Mouse (Mus musculus): ENCODE data around the gene Hmgb3. TPM values are rescaled to one million over a fixed set of nuclear protein-coding genes. Genes with fewer than 3 reads are reported as not detected.
A peak's percentile ranks its signal among the peaks of the same experiment; 100 is the strongest.

The Hmgb3 gene
- polyA plus RNA-seq, 2 experiments: 167 to 181 TPM

- DNase-seq (ENCODE audit: low spot score) (peak; percentile 6), ATAC-seq (ENCODE audit: low FRiP score, low read depth) (peak; percentile 60)
- 17% methylated on average over 29 of the region's 112 CpGs for WGBS
These were observed 610 bp downstream of the Hmgb3 start for GRCm38 (mm10) chrX:71556115-71556941.

DNA sequence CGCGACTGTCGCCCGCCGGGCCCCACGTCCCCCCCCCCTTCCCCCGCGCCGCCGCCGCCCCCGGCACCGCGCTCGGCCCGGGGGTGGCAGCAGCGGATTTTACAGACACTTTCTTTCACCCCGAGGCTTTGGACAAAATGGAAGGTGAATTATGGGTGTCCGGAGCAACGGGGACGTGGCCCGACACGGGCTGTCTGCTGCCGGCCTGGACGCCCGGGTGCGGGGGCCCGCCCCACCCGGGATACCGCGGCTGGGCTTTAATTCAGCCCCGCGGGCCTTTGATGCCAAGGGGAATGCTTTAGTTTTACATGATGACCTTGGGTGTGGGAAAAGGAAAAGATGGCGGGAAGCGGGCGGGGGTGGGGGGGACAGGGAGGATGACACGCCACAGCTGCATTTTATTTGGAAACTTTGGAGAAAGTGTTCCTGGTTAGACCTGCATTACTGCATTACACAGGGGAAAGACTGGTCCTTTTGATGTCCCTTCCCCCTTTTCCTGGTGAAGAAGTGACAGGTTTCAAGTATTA lies 1.3 kb downstream of the Hmgb3 start:
- ATAC-seq (ENCODE audit: low FRiP score, low read depth) (no peak; the same call in 1 of the 2 replicates), DNase-seq (ENCODE audit: low spot score) (peak; percentile 7)
- H3K9me3 ChIP-seq (ENCODE audit: control insufficient read depth, low read length): no peaks in the 10 kb centered on the region
- no peaks in the 10 kb centered on the region for H3K27me3 ChIP-seq (ENCODE audit: control insufficient read depth, insufficient read depth, low read length)
- WGBS: 10% methylated on average over 22 of the region's 37 CpGs
- H3K4me3 ChIP-seq (replicated peaks; ENCODE audit: low read length): peak overlapping the region; percentile 58
- H3K36me3 ChIP-seq (ENCODE audit: control insufficient read depth, insufficient read depth, low read length): peaks cover 5% of the 10 kb centered on the region; the same call in 1 of the 2 replicates
- no peak for TF ChIP-seq POLR2A (IDR thresholded peaks at IDR 0.05; ENCODE audit: borderline replicate concordance, extremely low read depth, insufficient read depth, insufficient read length)
- H3K9ac ChIP-seq (ENCODE audit: low read depth, low read length, severe bottlenecking): peak overlapping the region; percentile 89
- peak overlapping the region; percentile 41 for H3K4me2 ChIP-seq (replicated peaks; ENCODE audit: low read depth, low read length, severe bottlenecking)
- no peaks in the 10 kb centered on the region for H3K4me1 ChIP-seq (ENCODE audit: control insufficient read depth, insufficient read depth, low read length)
- H3K27ac ChIP-seq (replicated peaks; ENCODE audit: low read depth, low read length): peak overlapping the region; percentile 95

More at GRCm38 (mm10) chrX:71556115-71556941, 610 bp downstream of the Hmgb3 start:
- peak overlapping the region; percentile 95 for H3K27ac ChIP-seq (replicated peaks; ENCODE audit: low read depth, low read length)
- peak overlapping the region; percentile 41 for H3K4me2 ChIP-seq (replicated peaks; ENCODE audit: low read depth, low read length, severe bottlenecking)
- H3K27me3 ChIP-seq (ENCODE audit: control insufficient read depth, insufficient read depth, low read length): no peaks in the 10 kb centered on the region
- H3K9ac ChIP-seq (ENCODE audit: low read depth, low read length, severe bottlenecking): peak overlapping the region; percentile 89
- peak overlapping the region; percentile 58 for H3K4me3 ChIP-seq (replicated peaks; ENCODE audit: low read length)
- TF ChIP-seq POLR2A (IDR thresholded peaks at IDR 0.05; ENCODE audit: borderline replicate concordance, extremely low read depth, insufficient read depth, insufficient read length): no peak
- peaks cover under 1% of the 10 kb centered on the region; the same call in 1 of the 2 replicates for H3K36me3 ChIP-seq (ENCODE audit: control insufficient read depth, insufficient read depth, low read length)
- no peaks in the 10 kb centered on the region for H3K4me1 ChIP-seq (ENCODE audit: control insufficient read depth, insufficient read depth, low read length)
- H3K9me3 ChIP-seq (ENCODE audit: control insufficient read depth, low read length): no peaks in the 10 kb centered on the region

DNA sequence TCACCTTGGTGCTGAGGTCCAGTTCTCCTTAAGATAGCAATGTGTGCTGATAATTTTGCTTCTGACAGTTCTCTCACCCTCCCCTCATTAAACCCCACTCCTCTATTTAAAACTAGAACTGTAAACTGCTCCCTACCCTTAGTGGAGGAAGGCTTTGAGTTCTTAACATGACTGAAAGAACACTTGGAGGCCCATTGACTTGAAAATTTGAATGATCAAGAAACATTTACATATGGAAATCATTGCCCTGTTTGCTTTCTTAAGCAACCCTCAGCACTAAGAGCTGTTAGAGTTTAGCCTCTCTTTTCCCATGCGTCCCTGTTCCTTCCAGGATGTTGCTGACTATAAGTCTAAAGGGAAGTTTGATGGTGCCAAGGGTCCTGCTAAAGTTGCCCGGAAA lies 3.6 kb downstream of the Hmgb3 start:
- ATAC-seq (ENCODE audit: low FRiP score, low read depth) (no peak), DNase-seq (ENCODE audit: low spot score) (no peak)
- Histone ChIP-seq H3K4me1 (ENCODE audit: control insufficient read depth, insufficient read depth, low read length) (no peaks in the 10 kb centered on the region), H3K4me2 (replicated peaks; ENCODE audit: low read depth, low read length, severe bottlenecking) (no peak overlapping the region), H3K27me3 (ENCODE audit: control insufficient read depth, insufficient read depth, low read length) (no peaks in the 10 kb centered on the region), H3K36me3 (ENCODE audit: control insufficient read depth, insufficient read depth, low read length) (peaks cover 5% of the 10 kb centered on the region; the same call in 1 of the 2 replicates), H3K27ac (replicated peaks; ENCODE audit: low read depth, low read length) (no peak overlapping the region), H3K9ac (ENCODE audit: low read depth, low read length, severe bottlenecking) (no peak overlapping the region), H3K9me3 (ENCODE audit: control insufficient read depth, low read length) (no peaks in the 10 kb centered on the region), H3K4me3 (replicated peaks; ENCODE audit: low read length) (no peak overlapping the region)
- 75% methylated on average over 2 of the region's 2 CpGs for WGBS
- TF ChIP-seq POLR2A (IDR thresholded peaks at IDR 0.05; ENCODE audit: borderline replicate concordance, extremely low read depth, insufficient read depth, insufficient read length): no peak

GRCm38 (mm10) chrX:71560796-71561195 lies 5.1 kb downstream of the Hmgb3 start:
- Histone ChIP-seq H3K9ac (ENCODE audit: low read depth, low read length, severe bottlenecking) (no peak overlapping the region), H3K27me3 (ENCODE audit: control insufficient read depth, insufficient read depth, low read length) (no peaks in the 10 kb centered on the region), H3K27ac (replicated peaks; ENCODE audit: low read depth, low read length) (no peak overlapping the region), H3K9me3 (ENCODE audit: control insufficient read depth, low read length) (no peaks in the 10 kb centered on the region), H3K4me1 (ENCODE audit: control insufficient read depth, insufficient read depth, low read length) (no peaks in the 10 kb centered on the region), H3K4me3 (replicated peaks; ENCODE audit: low read length) (no peak overlapping the region), H3K36me3 (ENCODE audit: control insufficient read depth, insufficient read depth, low read length) (peaks cover 5% of the 10 kb centered on the region; the same call in 1 of the 2 replicates), H3K4me2 (replicated peaks; ENCODE audit: low read depth, low read length, severe bottlenecking) (no peak overlapping the region)
- 100% methylated on average over 1 of the region's 1 CpGs for WGBS
- no peak for ATAC-seq (ENCODE audit: low FRiP score, low read depth)
- TF ChIP-seq POLR2A (IDR thresholded peaks at IDR 0.05; ENCODE audit: borderline replicate concordance, extremely low read depth, insufficient read depth, insufficient read length): no peak
- DNase-seq (ENCODE audit: low spot score): no peak

DNA sequence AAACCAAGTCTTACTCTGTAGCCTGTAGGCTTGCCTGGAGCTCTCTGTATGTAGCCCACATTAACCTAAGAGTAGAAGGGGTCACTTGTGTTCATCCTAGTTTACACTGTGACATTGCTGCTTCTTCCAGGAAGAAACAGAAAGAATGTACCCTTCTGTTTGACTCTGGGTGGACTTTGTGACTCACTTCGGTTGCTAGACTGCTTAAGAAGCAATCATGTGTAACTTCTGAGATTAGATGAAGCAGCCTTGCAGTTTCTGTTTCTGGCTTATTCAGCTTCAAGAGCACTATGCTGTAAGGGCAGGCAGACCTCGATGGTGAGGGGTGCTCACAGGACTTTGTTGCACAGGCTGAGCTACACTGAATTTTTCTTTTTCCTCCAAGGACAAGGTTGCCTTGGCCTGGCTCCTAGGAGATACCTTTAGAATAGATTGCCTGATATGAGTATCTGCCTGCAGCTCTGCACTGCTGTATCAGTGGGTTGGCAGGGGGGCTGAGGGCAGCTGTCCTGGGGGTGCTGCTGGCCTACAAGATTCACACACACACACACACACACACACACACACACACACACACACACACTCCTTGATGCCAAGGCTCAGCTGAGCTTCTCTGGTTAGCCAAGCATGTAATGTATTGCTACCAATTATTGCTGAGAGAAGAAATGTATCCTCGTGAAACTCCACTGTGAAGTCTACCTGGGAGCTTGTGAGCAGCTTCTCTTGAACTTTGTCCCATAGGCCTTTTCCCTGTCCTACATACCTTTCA lies 17.6 kb downstream of the Hmgb3 start:
- Histone ChIP-seq H3K9me3 (ENCODE audit: control insufficient read depth, low read length) (no peaks in the 10 kb centered on the region), H3K36me3 (ENCODE audit: control insufficient read depth, insufficient read depth, low read length) (no peaks in the 10 kb centered on the region), H3K4me2 (replicated peaks; ENCODE audit: low read depth, low read length, severe bottlenecking) (no peak overlapping the region), H3K9ac (ENCODE audit: low read depth, low read length, severe bottlenecking) (no peak overlapping the region), H3K4me1 (ENCODE audit: control insufficient read depth, insufficient read depth, low read length) (no peaks in the 10 kb centered on the region), H3K4me3 (replicated peaks; ENCODE audit: low read length) (no peak overlapping the region), H3K27ac (replicated peaks; ENCODE audit: low read depth, low read length) (no peak overlapping the region), H3K27me3 (ENCODE audit: control insufficient read depth, insufficient read depth, low read length) (no peaks in the 10 kb centered on the region)
- no peak for ATAC-seq (ENCODE audit: low FRiP score, low read depth)
- no peak for DNase-seq (ENCODE audit: low spot score)
- no peak for TF ChIP-seq POLR2A (IDR thresholded peaks at IDR 0.05; ENCODE audit: borderline replicate concordance, extremely low read depth, insufficient read depth, insufficient read length)
- 66% methylated on average over 3 of the region's 3 CpGs for WGBS

Data from limb, embryonic 14.5 days (tissue).